Mouse (Mus musculus): ENCODE measurements around the gene Eno1. TPM values are rescaled to one million over a fixed set of nuclear protein-coding genes. Genes with fewer than 3 reads are reported as not detected.

Gene Eno1
- total and polyA plus RNA-seq, 3 experiments: 254 to 5,492 (median 737) TPM

- peak; percentile 75 for DNase-seq (ENCODE audit: low read depth, low spot score)
- Histone ChIP-seq H3K9ac (ENCODE audit: control insufficient read depth, low read depth, low read length, poor library complexity, severe bottlenecking) (peak overlapping the region; percentile 92), H3K79me2 (ENCODE audit: control insufficient read depth, insufficient read depth, low read length, poor library complexity) (peaks cover 40% of the 10 kb centered on the region), H3K9me3 (replicated peaks; ENCODE audit: insufficient read depth, low read length) (no peaks in the 10 kb centered on the region), H3K4me1 (ENCODE audit: control insufficient read depth in 1 of 2, insufficient read depth in 2 of 2, low read length in 2 of 2) (peaks cover 7 to 33% of the 10 kb centered on the region in 2 experiments), H3K4me3 (ENCODE audit: control insufficient read depth in 1 of 2, insufficient read depth in 1 of 2, low read depth in 2 of 2, low read length in 2 of 2) (peak overlapping the region; percentile 91 to 99), H3K27me3 (ENCODE audit: control insufficient read depth in 1 of 2, insufficient read depth in 2 of 2, low read length in 2 of 2) (no peaks in the 10 kb centered on the region), H3K36me3 (ENCODE audit: control insufficient read depth in 1 of 2, insufficient read depth in 2 of 2, low read length in 2 of 2) (peaks cover 4 to 33% of the 10 kb centered on the region in 2 experiments), H3K27ac (ENCODE audit: control insufficient read depth, low read depth, low read length) (peak overlapping the region; percentile 71)
- no peak for TF ChIP-seq MAX (IDR thresholded peaks at IDR 0.05; ENCODE audit: low read length)
- no peak for TF ChIP-seq USF2 (IDR thresholded peaks at IDR 0.05; ENCODE audit: borderline replicate concordance in 1 of 2, insufficient read depth in 1 of 2, low read depth in 1 of 2, low read length in 2 of 2)
- TF ChIP-seq ZKSCAN1 (IDR thresholded peaks at IDR 0.05; ENCODE audit: low read depth, low read length): no peak
- no peak for TF ChIP-seq JUND (IDR thresholded peaks at IDR 0.05; ENCODE audit: low read depth, low read length)
- no peak for TF ChIP-seq BHLHE40 (IDR thresholded peaks at IDR 0.05; ENCODE audit: borderline replicate concordance, low read depth, low read length)
- TF ChIP-seq NELFE (IDR thresholded peaks at IDR 0.05; ENCODE audit: low read depth, low read length): no peak
- no peak for TF ChIP-seq HCFC1 (IDR thresholded peaks at IDR 0.05; ENCODE audit: low read depth, low read length)
- no peak for TF ChIP-seq EP300 (IDR thresholded peaks at IDR 0.05; ENCODE audit: low read depth in 1 of 2, low read length in 2 of 2)
- no peak for TF ChIP-seq RAD21 (IDR thresholded peaks at IDR 0.05; ENCODE audit: low read depth, low read length)
- no peak for TF ChIP-seq CHD1 (IDR thresholded peaks at IDR 0.05; ENCODE audit: low read depth, low read length)
- no peak for TF ChIP-seq SMC3 (IDR thresholded peaks at IDR 0.05; ENCODE audit: low read depth, low read length)
These were observed 490 bp upstream of the Eno1 start for GRCm38 (mm10) chr4:150236031-150236430.

- peaks cover 7 to 37% of the 10 kb centered on the region in 2 experiments for H3K4me1 ChIP-seq (ENCODE audit: control insufficient read depth in 1 of 2, insufficient read depth in 2 of 2, low read length in 2 of 2)
- DNase-seq (ENCODE audit: low read depth, low spot score): peak; percentile 83
- peaks cover 52% of the 10 kb centered on the region for H3K79me2 ChIP-seq (ENCODE audit: control insufficient read depth, insufficient read depth, low read length, poor library complexity)
- peak overlapping the region; percentile 91 to 99 for H3K4me3 ChIP-seq (ENCODE audit: control insufficient read depth in 1 of 2, insufficient read depth in 1 of 2, low read depth in 2 of 2, low read length in 2 of 2)
- H3K36me3 ChIP-seq (ENCODE audit: control insufficient read depth in 1 of 2, insufficient read depth in 2 of 2, low read length in 2 of 2): peaks cover 15 to 40% of the 10 kb centered on the region in 2 experiments
- no peaks in the 10 kb centered on the region for H3K9me3 ChIP-seq (replicated peaks; ENCODE audit: insufficient read depth, low read length)
- H3K27ac ChIP-seq (ENCODE audit: control insufficient read depth, low read depth, low read length): peak overlapping the region; percentile 88
- no peaks in the 10 kb centered on the region for H3K27me3 ChIP-seq (ENCODE audit: control insufficient read depth in 1 of 2, insufficient read depth in 2 of 2, low read length in 2 of 2)
- peak overlapping the region; percentile 92 for H3K9ac ChIP-seq (ENCODE audit: control insufficient read depth, low read depth, low read length, poor library complexity, severe bottlenecking)
- TF ChIP-seq TBP (IDR thresholded peaks at IDR 0.05; ENCODE audit: low read depth, low read length) (peak; percentile 71; the same call in 1 of the 2 replicates), ETS1 (IDR thresholded peaks at IDR 0.05; ENCODE audit: low read depth, low read length) (peak; percentile 49; the same call in 1 of the 2 replicates), ZMIZ1 (IDR thresholded peaks at IDR 0.05; ENCODE audit: low read depth, low read length) (0 out of 2 replicates have a peak, but pooled peaks have one; percentile 51), UBTF (IDR thresholded peaks at IDR 0.05; ENCODE audit: borderline replicate concordance, insufficient read depth, low read depth, low read length) (no peak), POLR2AphosphoS5 (IDR thresholded peaks at IDR 0.05; ENCODE audit: borderline replicate concordance, low read depth, low read length) (no peak), TCF12 (IDR thresholded peaks at IDR 0.05; ENCODE audit: low read depth, low read length) (peak; percentile 26; the same call in 1 of the 2 replicates), MEF2A (IDR thresholded peaks at IDR 0.05; ENCODE audit: extremely low read depth, insufficient replicate concordance, low read depth, low read length, poor library complexity, severe bottlenecking) (no peak), CHD1 (IDR thresholded peaks at IDR 0.05; ENCODE audit: low read depth, low read length) (peak; percentile 93), MAX (IDR thresholded peaks at IDR 0.05; ENCODE audit: low read length) (peak; percentile 89), HCFC1 (IDR thresholded peaks at IDR 0.05; ENCODE audit: low read depth, low read length) (peak; percentile 26; the same call in 1 of the 2 replicates), BHLHE40 (IDR thresholded peaks at IDR 0.05; ENCODE audit: borderline replicate concordance, low read depth, low read length) (no peak; the same call in 1 of the 2 replicates), MAZ (IDR thresholded peaks at IDR 0.05; ENCODE audit: low read depth, low read length) (no peak; the same call in 1 of the 2 replicates), SIN3A (IDR thresholded peaks at IDR 0.05; ENCODE audit: low read length) (peak; percentile 69; the same call in 1 of the 2 replicates), SMC3 (IDR thresholded peaks at IDR 0.05; ENCODE audit: low read depth, low read length) (no peak), TAL1 (IDR thresholded peaks at IDR 0.05; ENCODE audit: low read length) (no peak), MYB (IDR thresholded peaks at IDR 0.05; ENCODE audit: low read depth, low read length) (no peak), JUND (IDR thresholded peaks at IDR 0.05; ENCODE audit: low read depth, low read length) (0 out of 2 replicates have a peak, but pooled peaks have one; percentile 20), EP300 (IDR thresholded peaks at IDR 0.05; ENCODE audit: low read depth in 1 of 2, low read length in 2 of 2) (peak; percentile 50 to 52; a peak in 2 of 4 replicates), GATA1 (IDR thresholded peaks at IDR 0.05; ENCODE audit: low read depth, low read length) (peak; percentile 76), ELF1 (IDR thresholded peaks at IDR 0.05; ENCODE audit: low read depth, low read length) (no peak), ZKSCAN1 (IDR thresholded peaks at IDR 0.05; ENCODE audit: low read depth, low read length) (no peak), USF1 (IDR thresholded peaks at IDR 0.05; ENCODE audit: low read depth, low read length) (peak; percentile 59), GABPA (IDR thresholded peaks at IDR 0.05; ENCODE audit: low read depth, low read length) (no peak), MXI1 (IDR thresholded peaks at IDR 0.05; ENCODE audit: low read depth, low read length) (peak; percentile 96)
These were observed 1.3 kb downstream of the Eno1 start for GRCm38 (mm10) chr4:150237636-150238361.

Measured in MEL (cell line).